Mouse (Mus musculus) midbrain, embryonic 12.5 days (tissue): Measurements from ENCODE around the gene Rasgrp1. TPM values are rescaled to one million over a fixed set of nuclear protein-coding genes. Genes with fewer than 3 reads are reported as not detected.

Experiments
- polyA plus RNA-seq: library from polyadenylated mRNA; unstranded; fragments of >200 nt; fragmentation: Nextera tagmentation; extraction: Ambion mirVana; gene quantifications from 2 replicates; pipeline ENCODE4 v1.2.1, GENCODE M21; 2016

The Rasgrp1 gene
- polyA plus RNA-seq, 1 experiment from 2014 or later = 1.5 TPM

Other genes with a start within 250 kb of the Rasgrp1 start
- 17.8 and 21.7 TPM in 2 replicates for gene Spred1, start 221.6 kb downstream of the Rasgrp1 start, polyA plus RNA-seq
- gene Fam98b, start 93.3 kb downstream of the Rasgrp1 start, polyA plus RNA-seq = 19.6 and 20.9 TPM in 2 replicates